ENCODE assay signal across 11 mouse cellular contexts in the genomic region with DNA sequence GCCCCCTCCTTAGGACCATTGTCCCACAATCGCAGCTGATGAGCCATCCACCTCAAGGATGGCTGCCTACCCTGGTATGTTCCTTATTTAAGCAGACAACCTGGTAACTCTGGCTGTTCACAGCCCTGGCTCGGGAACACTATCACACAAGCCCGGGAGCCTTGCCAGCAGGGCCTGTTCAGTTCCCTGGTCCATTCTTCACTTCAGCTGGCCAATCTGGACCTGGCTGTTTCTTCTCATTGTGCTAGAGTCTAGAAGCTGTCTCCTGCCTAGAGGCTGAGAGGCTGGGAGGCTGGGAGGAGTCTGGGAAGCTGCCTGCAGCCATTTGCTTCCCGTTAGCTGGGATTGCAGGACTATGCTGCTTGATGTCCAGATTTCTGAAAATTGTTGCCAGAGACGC. TPM values are rescaled to one million over a fixed set of nuclear protein-coding genes. Genes with fewer than 3 reads are reported as not detected.
A peak's percentile ranks its signal among the peaks of the same experiment; 100 is the strongest.
DNase-seq lines count a peak whose midpoint lies in the region; ATAC-seq lines count a peak whose summit lies in the region.
"Had no signal": no experiment of that assay in that cellular context is flagged by ENCODE, and none has a peak within 500 bp of the region (broad histone marks: within the 10 kb centered on the region; RNA-seq: fewer than 3 reads in every experiment).

No protein-coding gene starts in this region.

- no peaks in the 10 kb centered on the region for H3K9me3 ChIP-seq in heart, embryonic 10.5 days
- no peaks in the 10 kb centered on the region for H3K9me3 ChIP-seq in midbrain, embryonic 10.5 days (replicated peaks)
- no peaks in the 10 kb centered on the region for H3K9me3 ChIP-seq in midbrain, embryonic 16.5 days (replicated peaks; ENCODE audit: control insufficient read depth, low read length, poor library complexity, severe bottlenecking)
- H3K9me3 ChIP-seq: forebrain, embryonic 12.5 days; limb, embryonic 13.5 days had no signal

- peaks cover 25% of the 10 kb centered on the region for H3K4me1 ChIP-seq in heart, embryonic 10.5 days
- H3K4me1 ChIP-seq in midbrain, embryonic 10.5 days = no peaks in the 10 kb centered on the region
- H3K4me1 ChIP-seq in midbrain, embryonic 16.5 days (ENCODE audit: control insufficient read depth, insufficient read depth, low read length) = peaks cover 5% of the 10 kb centered on the region; the same call in 1 of the 2 replicates
- H3K4me1 ChIP-seq: forebrain, embryonic 12.5 days had no signal

- DNase-seq in cerebellum, postnatal 4 days (ENCODE audit: low spot score in 2 of 2) = no peak
- DNase-seq in right cerebral cortex, postnatal 4 days = peak; percentile 47
- DNase-seq in right cerebral cortex, postnatal 36 days (ENCODE audit: low spot score in 2 of 2) = no peak
- no peak for DNase-seq in heart, embryonic 10.5 days (ENCODE audit: low spot score)
- peak; percentile 50 for DNase-seq in skeletal muscle tissue, adult 2 months (ENCODE audit: low read depth, low spot score)
- DNase-seq in midbrain, embryonic 10.5 days (ENCODE audit: low spot score) = no peak
- DNase-seq: kidney, adult 11 months had no signal

- H3K36me3 ChIP-seq in heart, embryonic 10.5 days = no peaks in the 10 kb centered on the region
- no peaks in the 10 kb centered on the region for H3K36me3 ChIP-seq in midbrain, embryonic 10.5 days
- no peaks in the 10 kb centered on the region for H3K36me3 ChIP-seq in midbrain, embryonic 16.5 days (ENCODE audit: control insufficient read depth, insufficient read depth, low read length)
- H3K36me3 ChIP-seq: forebrain, embryonic 12.5 days had no signal

- no peaks in the 10 kb centered on the region for H3K27me3 ChIP-seq in heart, embryonic 10.5 days (ENCODE audit: insufficient read depth, poor library complexity, severe bottlenecking)
- no peaks in the 10 kb centered on the region for H3K27me3 ChIP-seq in midbrain, embryonic 10.5 days (ENCODE audit: low read depth, poor library complexity, severe bottlenecking)
- H3K27me3 ChIP-seq in midbrain, embryonic 16.5 days (ENCODE audit: control insufficient read depth, insufficient read depth, low read depth, low read length) = no peaks in the 10 kb centered on the region
- H3K27me3 ChIP-seq: forebrain, embryonic 12.5 days; limb, embryonic 13.5 days had no signal

- ATAC-seq in cerebellum, adult (ENCODE audit: insufficient number of reproducible peaks, low FRiP score, low TSS enrichment) = peak; percentile 85
- ATAC-seq in midbrain, embryonic 16.5 days = no peak

- WGBS in heart, embryonic 10.5 days = 59% methylated on average over 5 of the region's 5 CpGs
- 91% methylated on average over 5 of the region's 5 CpGs for WGBS in midbrain, embryonic 10.5 days
- WGBS in midbrain, embryonic 16.5 days = 82% methylated on average over 5 of the region's 5 CpGs

- H3K9ac ChIP-seq in midbrain, embryonic 16.5 days (ENCODE audit: low read depth, low read length) = no peak overlapping the region
- H3K9ac ChIP-seq: forebrain, embryonic 12.5 days; limb, embryonic 13.5 days had no signal

- no peak overlapping the region for H3K4me3 ChIP-seq in heart, embryonic 10.5 days
- no peak overlapping the region for H3K4me3 ChIP-seq in midbrain, embryonic 10.5 days
- H3K4me3 ChIP-seq in midbrain, embryonic 16.5 days (ENCODE audit: low read depth, low read length) = no peak overlapping the region
- H3K4me3 ChIP-seq: forebrain, embryonic 12.5 days; limb, embryonic 13.5 days had no signal

- H3K27ac ChIP-seq in heart, embryonic 10.5 days = peak overlapping the region; percentile 44; the same call in 1 of the 2 replicates
- no peak overlapping the region for H3K27ac ChIP-seq in midbrain, embryonic 10.5 days (replicated peaks)
- H3K27ac ChIP-seq in midbrain, embryonic 16.5 days (ENCODE audit: low read length) = no peak overlapping the region
- H3K27ac ChIP-seq: forebrain, embryonic 12.5 days; limb, embryonic 13.5 days had no signal

- H3K4me2 ChIP-seq in midbrain, embryonic 16.5 days (ENCODE audit: low read length) = no peak overlapping the region
- H3K4me2 ChIP-seq: forebrain, embryonic 12.5 days; limb, embryonic 13.5 days had no signal

RNA-seq across cellular contexts. Expression of gene Oit3, which starts 28.9 kb away (rescaled TPM):
- 2.2 and 14.2 TPM in 2 replicates for polyA plus RNA-seq in heart, embryonic 10.5 days (2016; fragmentation: Nextera tagmentation; extraction: Ambion mirVana)
- 0.40 and 1.00 TPM in 2 replicates for polyA plus RNA-seq in midbrain, embryonic 10.5 days (2016; fragmentation: Nextera tagmentation; extraction: Ambion mirVana)
- 0.22 TPM in 1 of 2 replicates, not detected in the other for polyA plus RNA-seq in midbrain, embryonic 16.5 days (2015; fragmentation: Nextera tagmentation; extraction: Ambion mirVana)

Comparison
In these comparisons a context has a peak if more than half of its experiments do, and no peak if none do; other contexts are left out.
1. DNase-seq: peak in right cerebral cortex, postnatal 4 days (single experiment) and skeletal muscle tissue, adult 2 months (single experiment); none in cerebellum, postnatal 4 days (0 of 2), right cerebral cortex, postnatal 36 days (0 of 2), heart, embryonic 10.5 days (single experiment) and midbrain, embryonic 10.5 days (single experiment).